In genomic region chr5:105156582-105156981, GRCm38 (mm10) we compare ENCODE assay signal across 16 mouse cellular contexts. TPM values are rescaled to one million over a fixed set of nuclear protein-coding genes. Genes with fewer than 3 reads are reported as not detected.
"Had no signal": no experiment of that assay in that cellular context is flagged by ENCODE, and none has a peak within 500 bp of the region (broad histone marks: within the 10 kb centered on the region; RNA-seq: fewer than 3 reads in every experiment).

No protein-coding gene starts in this region.

- H3K27ac ChIP-seq: kidney, postnatal 0 days; limb, embryonic 13.5 days; liver, embryonic 15.5 days; midbrain, embryonic 13.5 days; neural tube, embryonic 12.5 days; stomach, embryonic 15.5 days had no signal

- H3K9me3 ChIP-seq: limb, embryonic 13.5 days; liver, embryonic 15.5 days; midbrain, embryonic 13.5 days; neural tube, embryonic 12.5 days; stomach, embryonic 15.5 days had no signal

- DNase-seq: kidney, adult 11 months; kidney, adult 9 months; kidney, postnatal 36 days; layer of hippocampus, postnatal 36 days; left cerebral cortex, postnatal 4 days; lung, embryonic 14.5 days; lung, postnatal 10 days; thymus, adult 2 months; thymus, postnatal 4 days had no signal

- H3K4me1 ChIP-seq: limb, embryonic 13.5 days; liver, embryonic 15.5 days; midbrain, embryonic 13.5 days; neural tube, embryonic 12.5 days; stomach, embryonic 15.5 days had no signal

- H3K36me3 ChIP-seq: limb, embryonic 13.5 days; liver, embryonic 15.5 days; midbrain, embryonic 13.5 days; neural tube, embryonic 12.5 days; stomach, embryonic 15.5 days had no signal

- H3K27me3 ChIP-seq: limb, embryonic 13.5 days; liver, embryonic 15.5 days; midbrain, embryonic 13.5 days; neural tube, embryonic 12.5 days; stomach, embryonic 15.5 days had no signal

- H3K9ac ChIP-seq: limb, embryonic 13.5 days; liver, embryonic 15.5 days; lung, embryonic 14.5 days; midbrain, embryonic 13.5 days; neural tube, embryonic 12.5 days; stomach, embryonic 15.5 days had no signal

- ATAC-seq: midbrain, embryonic 13.5 days had no signal

- H3K4me3 ChIP-seq: limb, embryonic 13.5 days; liver, embryonic 15.5 days; midbrain, embryonic 13.5 days; myocyte; neural tube, embryonic 12.5 days; stomach, embryonic 15.5 days had no signal

RNA-seq across cellular contexts. Expression of gene Gbp8, which starts 17.2 kb away (rescaled TPM):
- total RNA-seq: layer of hippocampus, postnatal 36 days had no signal
